Mouse (Mus musculus) myocyte (in vitro differentiated cells): ENCODE data around the gene Gpr162. TPM values are rescaled to one million over a fixed set of nuclear protein-coding genes. Genes with fewer than 3 reads are reported as not detected.

Source experiments
- H3K27me3 ChIP-seq: one replicate; pipeline ENCODE4 v1.6.1; 2011; ENCODE audit not compliant: control insufficient read depth, insufficient read depth, insufficient read length
- H3K36me3 ChIP-seq: one replicate; pipeline ENCODE4 v1.6.1; 2011; ENCODE audit not compliant: control insufficient read depth, insufficient read depth
- H3K4me2 ChIP-seq: one replicate; pipeline ENCODE4 v1.6.1; 2011; ENCODE audit warnings: low read depth, control low read depth
- H3K4me3 ChIP-seq: one replicate; pipeline ENCODE4 v1.5.1; 2011; ENCODE audit warnings: mild to moderate bottlenecking, control low read depth, moderate library complexity
- H3K79me2 ChIP-seq: one replicate; pipeline ENCODE4 v1.6.1; 2011; ENCODE audit not compliant: control insufficient read depth, insufficient read depth
- H3ac ChIP-seq: one replicate; pipeline ENCODE4 v1.6.1; 2011; ENCODE audit not compliant: control insufficient read depth, insufficient read length
- CEBPB ChIP-seq: IDR thresholded peaks from 2 replicates; pipeline ENCODE4 v1.6.1; 2011; ENCODE audit warnings: mild to moderate bottlenecking, moderate library complexity; ENCODE audit not compliant: poor library complexity, insufficient read depth, severe bottlenecking
- E2F4 ChIP-seq: IDR thresholded peaks from one replicate; pipeline ENCODE4 v1.6.1; 2011; ENCODE audit warnings: mild to moderate bottlenecking, control low read depth, moderate library complexity; ENCODE audit not compliant: insufficient read depth
- MAX ChIP-seq: IDR thresholded peaks from one replicate; pipeline ENCODE4 v1.6.1; 2011; ENCODE audit warnings: low read depth, mild to moderate bottlenecking, control low read depth
- MYOD1 ChIP-seq, 3 experiments: IDR thresholded peaks; one replicate each; pipeline ENCODE4 v1.6.1; 2011; ENCODE audit warnings: control low read depth in 2 of 3, low read depth in 2 of 3, mild to moderate bottlenecking in 2 of 3, moderate library complexity in 1 of 3; ENCODE audit not compliant: insufficient read length in 2 of 3, control insufficient read depth in 1 of 3
- MYOG ChIP-seq, 3 experiments: IDR thresholded peaks; one replicate each; pipeline ENCODE4 v1.6.1; 2011; ENCODE audit warnings: control low read depth in 2 of 3, low read depth in 2 of 3, mild to moderate bottlenecking in 2 of 3; ENCODE audit not compliant: insufficient read length in 2 of 3, control insufficient read depth in 1 of 3, insufficient read depth in 1 of 3
- POLR2A ChIP-seq: IDR thresholded peaks from one replicate; pipeline ENCODE4 v1.6.1; 2011; ENCODE audit warnings: low read depth, mild to moderate bottlenecking, control low read depth, moderate library complexity; ENCODE audit not compliant: insufficient read length
- POLR2AphosphoS2 ChIP-seq: IDR thresholded peaks from one replicate; pipeline ENCODE4 v1.6.1; 2011; ENCODE audit warnings: low read depth, control low read depth; ENCODE audit not compliant: insufficient read length
- REST ChIP-seq: IDR thresholded peaks from one replicate; pipeline ENCODE4 v1.6.1; 2011; ENCODE audit warnings: mild to moderate bottlenecking, control low read depth, moderate library complexity; ENCODE audit not compliant: insufficient read depth, insufficient read length
- SRF ChIP-seq: IDR thresholded peaks from one replicate; pipeline ENCODE4 v1.6.1; 2011; ENCODE audit warnings: low read depth; ENCODE audit not compliant: control insufficient read depth, insufficient read length
- TCF12 ChIP-seq: IDR thresholded peaks from one replicate; pipeline ENCODE4 v1.6.1; 2011; ENCODE audit warnings: mild to moderate bottlenecking, control low read depth; ENCODE audit not compliant: poor library complexity, insufficient read depth, severe bottlenecking
- TCF3 ChIP-seq: IDR thresholded peaks from one replicate; pipeline ENCODE4 v1.6.1; 2011; ENCODE audit warnings: low read depth, control low read depth; ENCODE audit not compliant: insufficient read length
- USF1 ChIP-seq: IDR thresholded peaks from one replicate; pipeline ENCODE4 v1.6.1; 2011; ENCODE audit warnings: low read depth, mild to moderate bottlenecking, control low read depth, moderate library complexity
- polyA plus RNA-seq: library from polyadenylated mRNA; unstranded; fragments of >200 nt; fragmentation: generic; extraction: Trizol; gene quantifications from one replicate; pipeline ENCODE4 v1.2.1, GENCODE M21; 2012; ENCODE audit warnings: missing spikeins

Gene Gpr162
- polyA plus RNA-seq, 1 experiment, result 0.02 TPM

DNA sequence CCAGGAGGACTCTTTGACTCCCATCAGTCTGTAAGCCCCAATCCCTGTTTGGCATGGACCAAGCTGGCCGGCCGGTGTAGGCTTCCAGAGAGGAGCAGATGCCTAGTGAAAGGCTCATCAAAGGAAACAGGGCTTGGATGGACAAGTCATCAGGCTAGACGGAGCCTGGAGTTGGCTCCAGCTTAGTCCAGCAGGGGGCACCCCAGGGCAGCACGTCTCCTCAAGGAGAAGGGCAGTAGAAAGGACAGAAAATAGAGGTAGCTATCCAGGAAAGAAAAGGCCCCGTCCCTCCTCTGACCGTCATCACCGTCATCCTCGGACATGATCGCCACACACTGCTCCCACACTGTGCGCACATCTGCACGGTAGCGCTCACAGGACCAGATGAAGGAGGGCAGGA is 4.1 kb downstream of the Gpr162 start:
- no peak overlapping the region for H3K4me3 ChIP-seq
- no peaks in the 10 kb centered on the region for H3K36me3 ChIP-seq
- no peak for TF ChIP-seq REST
- no peak for TF ChIP-seq TCF3
- TF ChIP-seq MAX, result no peak
- H3K27me3 ChIP-seq, result peaks cover 53% of the 10 kb centered on the region
- H3K79me2 ChIP-seq, result no peaks in the 10 kb centered on the region
- H3K4me2 ChIP-seq, result no peak overlapping the region
- no peak overlapping the region for H3ac ChIP-seq

DNA sequence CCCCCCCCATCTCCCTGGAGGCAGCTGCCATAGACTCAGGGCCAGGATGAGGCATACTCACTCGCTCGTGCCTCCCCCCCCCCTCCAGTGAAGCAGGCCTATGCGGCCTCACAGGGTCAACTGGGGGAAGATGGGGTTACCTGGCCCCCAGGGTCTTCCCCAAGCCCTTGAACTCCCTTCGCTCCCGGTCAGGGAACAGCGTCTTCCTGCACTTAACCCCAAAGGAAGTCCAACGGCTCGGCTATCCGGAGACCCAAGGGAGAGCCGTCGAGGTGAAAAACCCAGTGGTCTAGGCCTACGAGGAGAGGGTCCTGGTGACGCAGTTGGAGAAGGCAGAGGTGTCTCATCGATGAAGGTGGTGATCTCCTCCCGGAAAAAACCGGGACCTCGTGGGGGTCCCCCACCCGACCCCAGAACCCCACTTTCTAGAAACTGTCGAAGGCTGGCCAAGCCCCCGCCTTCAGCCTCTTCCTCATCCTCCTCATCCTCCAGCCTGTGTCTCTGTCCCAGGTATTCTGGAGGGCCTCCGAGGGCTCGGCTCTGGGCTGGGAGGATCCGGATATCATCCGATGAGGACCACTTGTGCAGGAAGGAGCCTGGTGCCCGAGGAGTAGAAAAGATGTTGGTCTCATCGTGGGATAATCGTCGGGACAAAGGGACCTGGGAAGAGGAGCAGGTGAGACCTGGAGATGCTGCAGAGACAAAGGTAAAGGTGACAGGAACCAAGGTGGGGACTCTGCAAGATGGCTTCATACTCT is 5.0 kb downstream of the Gpr162 start:
- no peak overlapping the region for H3ac ChIP-seq
- no peak overlapping the region for H3K4me3 ChIP-seq
- TF ChIP-seq POLR2A (no peak), TCF3 (no peak), CEBPB (no peak), POLR2AphosphoS2 (no peak), USF1 (no peak), REST (no peak), MAX (no peak), TCF12 (no peak), SRF (no peak), MYOG (IDR thresholded peaks at IDR 0.05; ENCODE audit: control insufficient read depth in 1 of 3, insufficient read depth in 1 of 3, insufficient read length in 2 of 3, low read depth in 2 of 3) (no peak), MYOD1 (IDR thresholded peaks at IDR 0.05; ENCODE audit: control insufficient read depth in 1 of 3, insufficient read length in 2 of 3, low read depth in 2 of 3) (no peak), E2F4 (no peak)
- H3K36me3 ChIP-seq, result no peaks in the 10 kb centered on the region
- H3K79me2 ChIP-seq, result no peaks in the 10 kb centered on the region
- peaks cover 46% of the 10 kb centered on the region for H3K27me3 ChIP-seq
- no peak overlapping the region for H3K4me2 ChIP-seq

DNA sequence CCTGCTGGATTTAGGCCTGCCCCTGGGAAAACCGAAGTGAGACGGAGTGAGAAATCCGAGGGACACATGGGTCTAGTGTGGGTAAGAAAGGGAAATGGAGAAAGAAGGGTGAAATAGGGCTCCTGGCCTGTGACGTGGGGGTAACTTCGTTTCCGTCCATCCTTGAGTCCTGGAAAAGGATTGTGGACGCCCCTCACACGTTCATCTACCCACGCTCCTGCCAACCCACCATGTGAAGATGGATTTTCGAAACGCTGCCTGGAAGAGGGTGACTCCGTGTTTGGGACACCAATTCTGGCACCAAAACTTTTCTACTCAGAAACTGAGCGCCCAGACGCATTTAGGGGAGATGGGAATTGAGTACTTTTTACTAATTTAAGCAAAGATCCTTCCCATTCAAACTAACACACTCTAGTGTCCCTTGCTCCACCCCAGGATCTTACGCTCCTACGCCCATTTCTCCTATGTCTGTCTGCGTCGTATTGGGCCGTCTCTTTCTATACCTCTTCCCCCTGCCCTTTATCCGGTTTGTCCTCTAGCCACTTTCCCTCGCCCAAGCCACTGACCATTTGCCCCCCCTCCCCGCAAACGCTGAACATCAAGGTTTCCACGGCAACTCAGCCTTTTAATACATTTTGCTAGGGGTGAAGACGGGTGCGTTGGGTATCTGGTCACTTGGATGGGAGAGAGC is 5.8 kb downstream of the Gpr162 start:
- TF ChIP-seq POLR2AphosphoS2 (no peak), MAX (no peak), E2F4 (no peak), TCF3 (no peak), POLR2A (no peak), MYOD1 (IDR thresholded peaks at IDR 0.05; ENCODE audit: control insufficient read depth in 1 of 3, insufficient read length in 2 of 3, low read depth in 2 of 3) (no peak), SRF (no peak), USF1 (no peak)
- Histone ChIP-seq H3K4me2 (no peak overlapping the region), H3ac (no peak overlapping the region)

DNA sequence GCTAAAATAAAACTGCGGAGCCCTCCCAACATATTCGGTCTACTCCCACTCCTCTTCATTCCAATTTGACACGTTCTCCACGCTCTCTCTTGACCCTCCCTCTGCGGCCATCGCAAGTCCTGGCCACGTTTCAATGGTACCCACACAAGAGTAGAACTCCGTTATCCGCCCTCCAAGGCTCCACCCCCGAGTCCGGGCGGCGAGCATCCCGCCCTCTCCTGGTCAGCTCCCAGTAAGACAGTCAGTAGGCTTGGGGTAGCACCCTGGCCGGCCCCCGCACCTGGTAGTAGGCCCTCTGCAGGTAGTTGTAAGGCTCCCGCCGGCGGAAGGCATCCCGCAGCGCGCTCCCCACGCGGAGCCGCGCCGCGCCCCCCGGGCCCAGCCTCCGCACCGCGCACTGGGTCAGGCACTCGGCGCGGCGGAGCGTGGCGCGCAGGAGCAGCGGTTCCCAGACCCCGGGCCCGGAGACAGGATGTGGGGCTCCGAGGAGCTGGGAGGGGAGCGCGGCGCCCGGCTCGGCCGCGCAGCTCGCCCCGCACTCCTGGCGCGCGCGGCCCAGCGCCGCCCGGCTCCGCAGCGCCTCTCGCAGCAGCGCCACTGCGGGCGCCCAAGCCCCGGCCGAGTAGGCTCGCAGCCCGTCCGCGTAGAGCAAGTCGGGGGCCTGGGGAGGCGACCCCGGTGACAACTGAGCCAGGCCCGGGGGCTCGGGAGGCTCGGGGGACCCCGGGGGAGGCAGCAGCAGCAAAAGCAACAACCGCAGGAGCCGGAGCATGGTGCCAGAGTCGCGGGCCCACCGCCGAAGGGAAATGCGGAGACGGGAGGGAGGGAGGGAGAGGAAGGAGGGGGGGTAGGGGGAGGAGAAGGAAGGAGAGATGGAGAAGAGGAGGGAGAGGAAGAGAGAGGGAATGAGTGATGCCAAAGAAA is 6.6 kb downstream of the Gpr162 start, which contains the start of gene P3h3:
Gene P3h3 (minus strand): TSS at position 837 of the 924 bp plus-strand sequence.
- H3K79me2 ChIP-seq, result no peaks in the 10 kb centered on the region
- peaks cover 31% of the 10 kb centered on the region for H3K27me3 ChIP-seq
- no peak within 1 kb of the TSS for H3K4me3 ChIP-seq
- H3K36me3 ChIP-seq, result no peaks in the 10 kb centered on the region
- peak within 1 kb of the TSS; percentile 70 for H3K4me2 ChIP-seq
- TF ChIP-seq MAX (no peak), MYOG (IDR thresholded peaks at IDR 0.05; ENCODE audit: control insufficient read depth in 1 of 3, insufficient read depth in 1 of 3, insufficient read length in 2 of 3, low read depth in 2 of 3) (no peak), TCF12 (no peak)
- H3ac ChIP-seq, result no peak within 1 kb of the TSS

More for the DNA sequence above, 5.8 kb downstream of the Gpr162 start:
- no peaks in the 10 kb centered on the region for H3K36me3 ChIP-seq
- no peaks in the 10 kb centered on the region for H3K79me2 ChIP-seq
- peaks cover 39% of the 10 kb centered on the region for H3K27me3 ChIP-seq
- H3K4me3 ChIP-seq, result no peak overlapping the region

DNA sequence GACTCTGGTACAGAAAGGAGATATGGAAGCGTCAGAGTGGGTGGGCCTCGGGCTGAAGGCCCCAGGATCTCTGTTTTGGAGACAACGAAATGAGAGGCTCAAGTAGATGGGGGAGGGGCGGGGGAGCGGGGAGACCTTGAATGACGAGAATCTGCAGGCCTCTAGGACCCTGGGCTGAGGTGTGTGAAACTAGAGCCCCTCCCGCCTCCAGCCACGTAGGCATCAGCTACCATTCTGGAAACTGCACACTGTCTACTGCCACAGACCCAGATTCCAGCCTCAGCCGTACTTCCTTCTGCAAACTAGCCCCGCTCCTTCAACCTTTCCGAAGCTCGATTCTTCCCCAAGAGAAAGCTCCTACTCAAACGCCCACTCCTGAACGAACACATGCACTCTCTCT is 7.5 kb downstream of the Gpr162 start:
- Histone ChIP-seq H3K4me3 (no peak overlapping the region), H3ac (no peak overlapping the region), H3K4me2 (peak overlapping the region; percentile 70)

More for the DNA sequence above, 7.5 kb downstream of the Gpr162 start:
- no peaks in the 10 kb centered on the region for H3K36me3 ChIP-seq
- H3K79me2 ChIP-seq, result no peaks in the 10 kb centered on the region
- TF ChIP-seq USF1 (no peak), POLR2AphosphoS2 (no peak), CEBPB (no peak), SRF (no peak), TCF12 (no peak), MAX (no peak), MYOG (IDR thresholded peaks at IDR 0.05; ENCODE audit: control insufficient read depth in 1 of 3, insufficient read depth in 1 of 3, insufficient read length in 2 of 3, low read depth in 2 of 3) (no peak), REST (no peak), TCF3 (no peak), MYOD1 (IDR thresholded peaks at IDR 0.05; ENCODE audit: control insufficient read depth in 1 of 3, insufficient read length in 2 of 3, low read depth in 2 of 3) (no peak), POLR2A (no peak), E2F4 (no peak)
- H3K27me3 ChIP-seq, result peaks cover 22% of the 10 kb centered on the region
